Comparison of ENCODE assay signal across 8 mouse cellular contexts in the genomic region with DNA sequence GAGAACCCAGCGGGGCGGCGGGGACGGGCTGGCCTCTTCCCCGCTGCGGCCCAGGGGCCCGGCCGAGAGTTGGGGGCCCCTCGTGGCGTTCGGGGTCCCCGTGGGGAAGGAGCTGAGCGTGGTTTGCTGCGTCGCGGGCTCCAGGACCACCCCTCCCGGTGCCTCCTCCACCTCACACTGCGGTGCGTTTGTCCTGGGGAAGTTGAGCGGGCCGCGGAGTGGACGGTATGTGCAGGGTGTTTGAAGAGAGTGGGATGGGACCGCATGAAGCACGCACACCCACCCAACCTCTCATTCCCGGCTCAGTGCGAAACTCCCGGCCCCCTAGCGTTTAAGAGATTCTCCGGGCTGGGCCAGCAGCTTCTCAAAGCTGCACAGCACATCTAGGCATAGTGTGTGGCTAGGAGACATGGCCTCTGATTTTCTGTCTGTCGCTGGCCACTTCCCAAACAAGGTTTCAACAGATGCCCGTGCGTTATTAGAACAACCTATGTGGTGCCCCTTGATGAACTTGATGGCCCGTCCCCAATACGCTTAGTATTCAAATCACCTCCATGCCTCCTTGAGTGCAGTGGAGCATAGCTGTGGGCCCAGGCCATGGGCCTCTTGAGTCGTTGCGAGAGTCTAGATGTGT. TPM values are rescaled to one million over a fixed set of nuclear protein-coding genes. Genes with fewer than 3 reads are reported as not detected.
A peak's percentile ranks its signal among the peaks of the same experiment; 100 is the strongest.
DNase-seq lines count a peak whose midpoint lies in the region; ATAC-seq and TF ChIP-seq lines count a peak whose summit lies in the region.

No protein-coding gene starts in this region.

- WGBS in forebrain, embryonic 16.5 days = under 1% methylated on average over 37 of the region's 37 CpGs
- WGBS in lung, adult 2 months = 4% methylated on average over 37 of the region's 37 CpGs
- WGBS in neural tube, embryonic 15.5 days = 2% methylated on average over 34 of the region's 37 CpGs
- WGBS in thymus, adult 2 months = 8% methylated on average over 37 of the region's 37 CpGs

- peak overlapping the region; percentile 79 to 86 (median 83) for H3K4me3 ChIP-seq in CH12.LX (replicated peaks in 1 of 3; ENCODE audit: low read depth in 2 of 3, low read length in 2 of 3, poor library complexity in 1 of 3)
- peak overlapping the region; percentile 76 for H3K4me3 ChIP-seq in forebrain, embryonic 16.5 days (replicated peaks; ENCODE audit: low read length)
- H3K4me3 ChIP-seq in layer of hippocampus, adult 2 months = peak overlapping the region; percentile 77
- peak overlapping the region; percentile 75 for H3K4me3 ChIP-seq in lung, adult 2 months (replicated peaks; ENCODE audit: extremely low read depth, low read depth, low read length)
- H3K4me3 ChIP-seq in neural tube, embryonic 15.5 days (replicated peaks) = peak overlapping the region; percentile 79
- peak overlapping the region; percentile 53 for H3K4me3 ChIP-seq in thymus, adult 2 months (ENCODE audit: control insufficient read depth, insufficient read depth, low read length)

- TF ChIP-seq POLR2A in CH12.LX (IDR thresholded peaks at IDR 0.05; ENCODE audit: low read depth, low read length) = peak; percentile 54
- TF ChIP-seq POLR2A in lung, adult 2 months (IDR thresholded peaks at IDR 0.05; ENCODE audit: borderline replicate concordance, extremely low read depth, low read depth, low read length) = peak; percentile 50; the same call in 1 of the 2 replicates
- no peak for TF ChIP-seq POLR2A in thymus, adult 2 months (IDR thresholded peaks at IDR 0.05; ENCODE audit: control insufficient read depth, extremely low read depth, insufficient read depth, low read length, poor library complexity)

- no peak for TF ChIP-seq EP300 in CH12.LX (IDR thresholded peaks at IDR 0.05; ENCODE audit: low read length)

- peak in 1 of 2 experiments; percentile 54; a peak in 2 of 4 replicates for TF ChIP-seq CTCF in CH12.LX (conservative IDR thresholded peaks at IDR 0.05 in 1 of 2, IDR thresholded peaks at IDR 0.05 in 1 of 2; ENCODE audit: low read depth in 2 of 2, low read length in 2 of 2)
- TF ChIP-seq CTCF in layer of hippocampus, adult 2 months (conservative IDR thresholded peaks at IDR 0.05) = peak; percentile 77
- TF ChIP-seq CTCF in lung, adult 2 months (IDR thresholded peaks at IDR 0.05; ENCODE audit: insufficient read depth, low read length) = peak; percentile 34; the same call in 1 of the 2 replicates
- no peak for TF ChIP-seq CTCF in thymus, adult 2 months (IDR thresholded peaks at IDR 0.05; ENCODE audit: borderline replicate concordance, control insufficient read depth, extremely low read depth, insufficient read depth, low read length, poor library complexity)

- H3K4me2 ChIP-seq in CH12.LX (ENCODE audit: insufficient read depth, low read depth, poor library complexity, severe bottlenecking) = peak overlapping the region; percentile 52
- peak overlapping the region; percentile 90 for H3K4me2 ChIP-seq in forebrain, embryonic 16.5 days (ENCODE audit: low read length)
- peak overlapping the region; percentile 97 for H3K4me2 ChIP-seq in neural tube, embryonic 15.5 days

- peaks cover 27 to 86% of the 10 kb centered on the region in 2 experiments for H3K4me1 ChIP-seq in CH12.LX (ENCODE audit: control insufficient read depth in 1 of 2, insufficient read depth in 2 of 2)
- peaks cover 25% of the 10 kb centered on the region for H3K4me1 ChIP-seq in forebrain, embryonic 16.5 days (replicated peaks; ENCODE audit: control insufficient read depth, insufficient read depth, low read length)
- peaks cover 10% of the 10 kb centered on the region for H3K4me1 ChIP-seq in lung, adult 2 months (ENCODE audit: control insufficient read depth, insufficient read depth, low read length)
- peaks cover 21% of the 10 kb centered on the region for H3K4me1 ChIP-seq in neural tube, embryonic 15.5 days
- peaks cover 8% of the 10 kb centered on the region for H3K4me1 ChIP-seq in thymus, adult 2 months (replicated peaks; ENCODE audit: control insufficient read depth, insufficient read depth, low read length)

- peak overlapping the region; percentile 96 for H3K9ac ChIP-seq in CH12.LX (ENCODE audit: insufficient read depth, low read depth)
- H3K9ac ChIP-seq in forebrain, embryonic 16.5 days (replicated peaks; ENCODE audit: low read depth, low read length) = peak overlapping the region; percentile 89
- H3K9ac ChIP-seq in neural tube, embryonic 15.5 days (replicated peaks) = peak overlapping the region; percentile 69

- peaks cover 30% of the 10 kb centered on the region for H3K79me2 ChIP-seq in CH12.LX (replicated peaks; ENCODE audit: control insufficient read depth, extremely low read depth, insufficient read depth, poor library complexity, severe bottlenecking)

- peak overlapping the region; percentile 68 for H3K27ac ChIP-seq in CH12.LX (ENCODE audit: insufficient read depth, low read depth)
- H3K27ac ChIP-seq in forebrain, embryonic 16.5 days (ENCODE audit: low read length) = peak overlapping the region; percentile 38
- peak overlapping the region; percentile 86 for H3K27ac ChIP-seq in layer of hippocampus, adult 2 months
- peak overlapping the region; percentile 67 for H3K27ac ChIP-seq in neural tube, embryonic 15.5 days (replicated peaks)
- H3K27ac ChIP-seq in thymus, adult 2 months (ENCODE audit: control insufficient read depth, insufficient read depth, low read length) = no peak overlapping the region

- intact Hi-C loops in heart, postnatal 36 days (cut with DNase I) = loop anchor here (1.0 to 10.0 kb wide), 6 partner anchors 32 to 381 kb away; a partner anchor contains a TSS

- H3K9me3 ChIP-seq in CH12.LX (replicated peaks; ENCODE audit: low read length) = no peaks in the 10 kb centered on the region
- no peaks in the 10 kb centered on the region for H3K9me3 ChIP-seq in forebrain, embryonic 16.5 days (ENCODE audit: control insufficient read depth, low read length)
- no peaks in the 10 kb centered on the region for H3K9me3 ChIP-seq in neural tube, embryonic 15.5 days (replicated peaks)

- H3K36me3 ChIP-seq in CH12.LX (replicated peaks in 1 of 2; ENCODE audit: control insufficient read depth in 1 of 2, insufficient read depth in 1 of 2, low read length in 1 of 2) = peaks cover 0 to 17% of the 10 kb centered on the region in 2 experiments
- H3K36me3 ChIP-seq in forebrain, embryonic 16.5 days (ENCODE audit: control insufficient read depth, insufficient read depth) = no peaks in the 10 kb centered on the region
- no peaks in the 10 kb centered on the region for H3K36me3 ChIP-seq in neural tube, embryonic 15.5 days
- H3K36me3 ChIP-seq in thymus, adult 2 months (ENCODE audit: control insufficient read depth, insufficient read depth, low read length) = no peaks in the 10 kb centered on the region

- TF ChIP-seq RAD21 in CH12.LX (IDR thresholded peaks at IDR 0.05; ENCODE audit: low read depth, low read length) = peak; percentile 3

- peak; percentile 83 for DNase-seq in CH12.LX (ENCODE audit: extremely low read depth)
- DNase-seq in brain, embryonic 18.5 days (ENCODE audit: low read depth, low spot score) = peak; percentile 50
- peak; percentile 68 to 73 for DNase-seq in heart, postnatal 36 days
- DNase-seq in layer of hippocampus, adult 2 months (ENCODE audit: low spot score in 2 of 2) = peak; percentile 56 to 61
- DNase-seq in lung, adult 2 months = peak; percentile 64
- DNase-seq in thymus, adult 2 months = peak; percentile 74

- in situ Hi-C loops in CH12.LX (cut with MboI; ENCODE audit: low pct_ligation_motif_present, low pct_unique_long_range_greater_than_20kb, low sequenced_read_pairs) = no loop called here

- no peaks in the 10 kb centered on the region for H3K27me3 ChIP-seq in CH12.LX (replicated peaks)
- no peaks in the 10 kb centered on the region for H3K27me3 ChIP-seq in forebrain, embryonic 16.5 days (replicated peaks; ENCODE audit: control insufficient read depth, insufficient read depth, low read length)
- no peaks in the 10 kb centered on the region; the same call in 1 of the 2 replicates for H3K27me3 ChIP-seq in neural tube, embryonic 15.5 days (replicated peaks)
- H3K27me3 ChIP-seq in thymus, adult 2 months (ENCODE audit: control insufficient read depth, insufficient read depth, low read length) = no peaks in the 10 kb centered on the region

- dilution Hi-C loops in CH12.LX (cut with MboI; ENCODE audit: extremely low pct_ligation_motif_present, extremely low pct_unique_long_range_greater_than_20kb, low sequenced_read_pairs) = no loop called here

- ATAC-seq in forebrain, embryonic 16.5 days = peak; percentile 83
- peak; percentile 84 for ATAC-seq in neural tube, embryonic 15.5 days (ENCODE audit: low FRiP score)

TF ChIP-seq in CH12.LX, 34 proteins besides CTCF, POLR2A, EP300 and RAD21 (continues in another document):
- TF ChIP-seq NELFE (IDR thresholded peaks at IDR 0.05; ENCODE audit: low read depth, low read length) (peak; percentile 50), USF1 (IDR thresholded peaks at IDR 0.05; ENCODE audit: low read depth, low read length) (no peak), POLR2AphosphoS2 (IDR thresholded peaks at IDR 0.05; ENCODE audit: low read depth, low read length) (0 out of 2 replicates have a peak, but pooled peaks have one; percentile 34), BHLHE40 (IDR thresholded peaks at IDR 0.05; ENCODE audit: low read depth, low read length) (peak; percentile 64), MXI1 (IDR thresholded peaks at IDR 0.05; ENCODE audit: low read depth, low read length) (peak; percentile 72), MEF2A (IDR thresholded peaks at IDR 0.05; ENCODE audit: borderline replicate concordance, low read depth, low read length) (peak; percentile 37; the same call in 1 of the 2 replicates), USF2 (conservative IDR thresholded peaks at IDR 0.05; ENCODE audit: low read depth, low read length) (no peak), UBTF (IDR thresholded peaks at IDR 0.05; ENCODE audit: low read depth, low read length) (peak; percentile 25; the same call in 1 of the 2 replicates), JUN (IDR thresholded peaks at IDR 0.05; ENCODE audit: insufficient read depth, low read depth, low read length) (no peak), KAT2A (IDR thresholded peaks at IDR 0.05; ENCODE audit: insufficient replicate concordance, low read length) (no peak), TCF12 (IDR thresholded peaks at IDR 0.05; ENCODE audit: low read depth, low read length) (peak; percentile 58), ETS1 (conservative IDR thresholded peaks at IDR 0.05; ENCODE audit: low read depth, low read length) (0 out of 2 replicates have a peak, but pooled peaks have one; percentile 21), MYC (IDR thresholded peaks at IDR 0.05; ENCODE audit: low read depth, low read length) (peak; percentile 63)

RNA-seq across cellular contexts. Expression of a gene that starts 0.8 kb away (rescaled TPM):
- 46.2 and 49.6 TPM in 2 replicates for total RNA-seq in CH12.LX (2012; rRNA removed)
- total RNA-seq in CH12.LX (2014; rRNA removed) = 24.8 and 26.9 TPM in 2 replicates
- 64.4 and 65.6 TPM in 2 replicates for polyA plus RNA-seq in CH12.LX (2012; ENCODE audit: insufficient read length, low read depth)
- 1.0 and 1.8 TPM in 2 replicates for polyA plus RNA-seq in forebrain, embryonic 16.5 days (2015; fragmentation: Nextera tagmentation; extraction: Ambion mirVana)
- total RNA-seq in heart, postnatal 36 days (2021) = 10 to 100 TPM; 22.2 to 24.0 TPM
- 1 to 10 TPM; 6.6 to 8.6 TPM for total RNA-seq in layer of hippocampus, adult 2 months (2021)
- polyA plus RNA-seq in lung, adult 2 months (2012; rRNA removed) = 22.0 and 27.1 TPM in 2 replicates
- 0.72 and 1.3 TPM in 2 replicates for polyA plus RNA-seq in neural tube, embryonic 15.5 days (2015; fragmentation: Nextera tagmentation; extraction: Ambion mirVana)
- polyA plus RNA-seq in thymus, adult 2 months (2012; rRNA removed) = 8.8 and 9.6 TPM in 2 replicates
